Mouse (Mus musculus) G1E-ER4 (cell line): ENCODE measurements around the gene Ankrd16. TPM values are rescaled to one million over a fixed set of nuclear protein-coding genes. Genes with fewer than 3 reads are reported as not detected.

Source experiments
- GATA1 ChIP-seq: IDR thresholded peaks from one replicate; pipeline ENCODE4 v1.8.0; 2012; ENCODE audit warnings: low read length, inconsistent platforms
- polyA plus RNA-seq: library from polyadenylated mRNA; stranded (reverse); fragments of >175 nt; gene quantifications from 2 replicates; pipeline ENCODE4 v1.2.3, GENCODE M21; 2012

The Ankrd16 gene
- 8.1 and 10.6 TPM in 2 replicates for polyA plus RNA-seq

- TF ChIP-seq GATA1: no peak
Observed at GRCm38 (mm10) chr2:11777091-11778068, at the start of gene Ankrd16, which contains the start of gene Fbh1. Gene Ankrd16 (plus strand): TSS chr2:11777876. Gene Fbh1 (minus strand): TSS chr2:11777582.

DNA sequence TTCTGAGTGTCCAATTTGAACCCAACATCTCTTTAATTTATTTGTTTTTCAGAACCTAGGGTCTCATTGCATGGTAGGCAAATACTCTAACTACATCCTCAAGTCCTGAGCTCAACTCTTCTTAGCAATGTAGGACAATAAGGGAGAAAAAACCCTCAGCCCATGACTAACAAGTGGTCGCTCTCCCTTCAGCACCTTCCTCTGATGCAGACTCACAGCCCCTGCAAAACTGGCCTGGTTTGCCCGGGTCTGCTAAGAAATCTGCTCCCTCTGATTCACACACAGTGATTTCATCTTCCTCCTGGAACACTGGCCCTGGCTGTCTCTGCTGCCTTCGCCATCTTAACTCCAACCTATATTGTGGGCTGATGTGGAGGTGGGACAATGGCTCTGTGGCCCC, 48.6 kb upstream of the Ankrd16 start:
- TF ChIP-seq GATA1: no peak

DNA sequence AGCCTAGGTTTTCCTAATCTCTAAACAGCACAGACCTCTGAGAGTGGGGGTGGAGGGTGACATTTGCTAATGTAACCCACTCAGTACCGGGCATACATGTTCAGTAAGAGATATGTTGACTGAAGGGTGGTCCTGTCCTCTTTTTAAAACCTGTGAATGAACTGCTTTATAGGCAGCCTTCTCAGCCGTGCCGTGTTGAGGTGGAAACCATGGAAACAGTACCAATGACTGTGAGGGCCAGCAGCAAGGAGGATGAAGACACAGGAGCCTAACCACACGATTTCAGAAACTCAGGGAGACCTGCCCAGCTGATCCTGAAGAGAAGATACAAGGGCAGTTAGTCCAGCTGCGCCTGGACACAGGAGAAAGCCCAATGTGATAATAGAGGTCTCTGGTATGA, 44.7 kb upstream of the Ankrd16 start:
- TF ChIP-seq GATA1: no peak

DNA sequence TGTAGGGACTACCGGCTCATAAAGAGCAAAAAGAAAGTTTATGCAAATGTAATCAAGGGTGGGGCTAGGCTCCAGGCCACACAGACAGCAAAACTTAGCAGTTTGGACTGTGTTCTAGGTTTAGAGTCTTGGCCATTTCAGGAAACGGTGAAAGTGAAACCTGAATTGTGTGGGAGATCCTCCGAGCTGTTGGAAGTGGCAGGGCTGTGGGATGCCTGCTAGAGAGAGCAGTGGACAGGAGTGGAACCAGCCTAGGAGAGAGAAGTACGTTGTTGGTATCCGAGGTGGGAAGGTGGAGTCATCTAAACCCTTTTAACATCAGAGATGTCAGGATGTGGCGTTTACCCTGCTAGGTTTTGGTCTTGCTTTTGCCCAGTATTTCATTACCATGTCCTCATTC, 41.8 kb upstream of the Ankrd16 start:
- TF ChIP-seq GATA1: no peak

DNA sequence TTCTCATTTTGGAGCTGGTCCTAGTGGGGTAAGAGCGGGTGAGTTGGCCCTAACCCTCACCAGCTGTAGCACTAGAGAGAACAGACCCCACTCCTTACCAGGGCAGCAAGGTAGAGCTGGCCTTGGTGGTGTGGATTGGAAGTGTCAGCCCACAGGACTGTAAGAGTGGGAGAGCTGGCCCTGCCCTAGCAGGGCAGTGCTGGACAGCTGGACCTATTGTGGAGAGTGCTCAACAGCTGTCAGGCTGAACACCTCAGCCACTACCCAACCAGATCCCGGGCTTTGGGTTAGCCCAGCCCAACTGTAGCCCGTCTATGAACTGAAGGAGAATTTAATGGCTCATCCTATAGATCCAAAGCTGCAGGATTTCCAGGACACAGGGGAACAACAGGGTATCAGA, 38.9 kb upstream of the Ankrd16 start:
- no peak for TF ChIP-seq GATA1

DNA sequence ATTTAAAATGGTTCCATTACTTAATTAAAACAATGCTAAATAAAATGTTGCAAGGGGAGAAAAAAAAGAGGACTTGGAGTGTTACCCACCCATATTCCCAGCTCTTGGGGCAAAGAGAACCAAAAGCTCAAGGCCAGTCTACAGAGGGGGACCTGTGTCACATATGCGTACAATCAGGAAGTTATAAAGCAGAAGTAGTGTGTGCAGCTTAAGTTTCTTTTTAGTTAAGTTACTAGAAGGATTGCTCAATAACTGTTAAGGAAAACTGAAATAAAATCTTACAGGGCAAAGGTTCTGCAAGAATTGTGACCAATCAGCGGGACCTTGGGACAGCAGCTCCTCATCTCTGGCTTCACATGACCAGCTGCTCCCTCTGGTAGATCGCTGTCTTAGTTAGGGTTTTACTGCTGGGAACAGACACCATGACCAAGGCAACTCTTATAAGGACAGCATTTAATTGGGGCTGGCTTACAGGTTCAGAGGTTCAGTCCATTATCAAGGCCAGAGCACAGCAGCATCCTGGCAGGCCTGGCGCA, 38.1 kb upstream of the Ankrd16 start:
- TF ChIP-seq GATA1: no peak

- no peak for TF ChIP-seq GATA1
Observed at GRCm38 (mm10) chr2:11762541-11762940, 15.1 kb upstream of the Ankrd16 start.

DNA sequence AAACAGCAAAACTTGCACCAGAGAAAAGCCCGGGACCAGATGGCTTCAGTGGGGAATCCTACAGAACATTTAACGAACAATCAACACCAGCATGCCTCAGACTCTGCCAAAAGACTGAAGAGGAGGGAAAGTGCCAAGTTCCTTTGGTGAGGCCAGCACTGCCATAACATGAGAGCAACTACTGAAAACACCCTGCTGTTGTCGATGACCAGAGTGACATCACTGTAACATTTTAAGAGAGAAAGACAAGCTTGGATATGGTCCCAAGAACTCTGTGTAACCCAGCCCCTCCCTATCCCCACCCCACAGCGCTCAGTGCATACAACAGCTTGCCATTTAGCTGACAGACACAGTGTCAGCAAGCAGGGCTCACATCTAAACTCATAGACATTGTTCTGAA, 12.0 kb upstream of the Ankrd16 start:
- TF ChIP-seq GATA1: no peak

- no peak for TF ChIP-seq GATA1
Observed at GRCm38 (mm10) chr2:11766485-11767160, 11.1 kb upstream of the Ankrd16 start.

DNA sequence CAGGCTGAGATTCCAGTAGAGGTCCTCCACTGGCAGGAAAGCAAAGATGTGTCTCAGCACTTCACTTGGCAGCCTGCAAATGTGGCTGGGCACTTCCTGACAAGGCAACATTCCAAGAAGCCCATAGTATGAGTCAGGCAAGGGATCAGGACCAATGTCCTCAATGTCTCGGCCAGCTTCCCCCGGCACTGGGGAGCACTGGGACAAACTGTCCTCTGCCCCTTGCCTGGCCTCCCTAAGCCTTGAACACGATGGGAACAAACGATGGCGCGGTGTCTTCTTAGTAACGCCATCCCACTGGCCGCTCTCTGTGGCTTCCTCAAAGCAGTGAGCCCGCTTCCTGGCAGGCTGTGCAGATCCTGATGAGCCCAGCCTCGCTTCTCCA, 10.5 kb upstream of the Ankrd16 start:
- TF ChIP-seq GATA1: no peak

- no peak for TF ChIP-seq GATA1
Observed at GRCm38 (mm10) chr2:11771701-11772100, 6.0 kb upstream of the Ankrd16 start.

DNA sequence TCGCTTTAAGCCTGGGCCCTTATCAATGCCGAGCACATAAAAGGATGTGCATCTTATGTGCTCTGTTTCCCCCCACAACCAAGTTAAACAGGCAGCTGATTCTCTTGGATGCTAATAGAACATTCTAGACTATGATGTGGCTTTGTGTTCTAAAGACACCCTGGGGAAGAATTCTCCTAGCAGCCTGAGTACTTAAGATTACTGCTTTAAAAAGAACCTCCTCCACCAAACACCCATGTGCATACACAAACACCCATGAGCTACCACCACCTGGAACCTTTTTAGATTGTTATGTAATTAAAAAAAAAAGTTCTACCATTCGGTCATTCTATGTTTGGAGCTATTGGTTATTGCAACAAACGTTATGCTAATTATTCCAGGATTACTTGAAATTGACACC, 5.3 kb upstream of the Ankrd16 start:
- no peak for TF ChIP-seq GATA1

- TF ChIP-seq GATA1: no peak
Observed at GRCm38 (mm10) chr2:11774426-11774825, 3.2 kb upstream of the Ankrd16 start.

- TF ChIP-seq GATA1: no peak
Observed at GRCm38 (mm10) chr2:11775121-11775520, 2.6 kb upstream of the Ankrd16 start.

GRCm38 (mm10) chr2:11776415-11776814, 1.3 kb upstream of the Ankrd16 start:
- no peak for TF ChIP-seq GATA1
